Mouse (Mus musculus) lung, adult 2 months (tissue): ENCODE results near the gene Ptprt. TPM values are rescaled to one million over a fixed set of nuclear protein-coding genes. Genes with fewer than 3 reads are reported as not detected.

Experiments
- DNase-seq: peaks from one replicate; pipeline ENCODE4 v3.0.0; 2022
- H3K4me1 ChIP-seq: fragments of 200-500 bp; 2 replicates; pipeline ENCODE4 v1.6.1; 2011; ENCODE audit warnings: low read length; ENCODE audit not compliant: control insufficient read depth, insufficient read depth
- H3K4me3 ChIP-seq: fragments of 200-500 bp; replicated peaks from 2 replicates; pipeline ENCODE3; 2011; ENCODE audit warnings: low read depth, mild to moderate bottlenecking, control low read depth, low read length; ENCODE audit errors: extremely low read depth
- CTCF ChIP-seq: fragments of 200-500 bp; IDR thresholded peaks from 2 replicates; pipeline ENCODE4 v1.5.1; 2011; ENCODE audit warnings: mild to moderate bottlenecking, low read length, control low read depth; ENCODE audit not compliant: insufficient read depth
- POLR2A ChIP-seq: fragments of 200-500 bp; IDR thresholded peaks from 2 replicates; pipeline ENCODE4 v1.6.1; 2011; ENCODE audit warnings: low read depth, mild to moderate bottlenecking, control low read depth, low read length, borderline replicate concordance; ENCODE audit errors: extremely low read depth
- WGBS: fragments of 180-500 bp; shearing (Covaris S2); methylation state at CpG from one replicate; pipeline ENCODE4 v1.1.7; 2018; 5-methylcytosine and 5-hydroxymethylcytosine counted together
- polyA plus RNA-seq: library from polyadenylated mRNA; depleted of rRNA; stranded (reverse); fragments of >200 nt; gene quantifications from 2 replicates; pipeline ENCODE4 v1.2.3, GENCODE M21; 2012

Gene Ptprt
- polyA plus RNA-seq, 1 experiment: 2.7 TPM

GRCm38 (mm10) chr2:161668302-161668986, 992.5 kb downstream of the Ptprt start:
- no peaks in the 10 kb centered on the region for H3K4me1 ChIP-seq
- 74% methylated on average over 12 of the region's 12 CpGs for WGBS
- no peak overlapping the region for H3K4me3 ChIP-seq
- no peak for DNase-seq
- TF ChIP-seq CTCF: no peak
- TF ChIP-seq POLR2A: no peak

GRCm38 (mm10) chr2:161661912-161662311, 999.0 kb downstream of the Ptprt start:
- Histone ChIP-seq H3K4me1 (no peaks in the 10 kb centered on the region), H3K4me3 (no peak overlapping the region)
- no peak for DNase-seq
- WGBS: 15% methylated on average over 5 of the region's 5 CpGs
- no peak for TF ChIP-seq CTCF

GRCm38 (mm10) chr2:161660827-161661226, 1000.1 kb downstream of the Ptprt start:
- no peak for DNase-seq
- TF ChIP-seq CTCF (no peak), POLR2A (no peak)
- Histone ChIP-seq H3K4me1 (no peaks in the 10 kb centered on the region), H3K4me3 (no peak overlapping the region)
- WGBS: 12% methylated on average over 4 of the region's 4 CpGs

- WGBS: 86% methylated on average over 4 of the region's 4 CpGs
- DNase-seq: no peak
- no peak for TF ChIP-seq POLR2A
- no peak for TF ChIP-seq CTCF
- Histone ChIP-seq H3K4me3 (no peak overlapping the region), H3K4me1 (no peaks in the 10 kb centered on the region)
Measured at GRCm38 (mm10) chr2:161657046-161657445, 1003.9 kb downstream of the Ptprt start.

GRCm38 (mm10) chr2:161656632-161657031, 1004.3 kb downstream of the Ptprt start:
- Histone ChIP-seq H3K4me1 (no peaks in the 10 kb centered on the region), H3K4me3 (no peak overlapping the region)
- WGBS: 89% methylated on average over 3 of the region's 3 CpGs
- TF ChIP-seq CTCF (no peak), POLR2A (no peak)
- DNase-seq: no peak

GRCm38 (mm10) chr2:161640805-161641204, 1020.1 kb downstream of the Ptprt start:
- TF ChIP-seq POLR2A (no peak), CTCF (no peak)
- Histone ChIP-seq H3K4me1 (no peaks in the 10 kb centered on the region), H3K4me3 (no peak overlapping the region)
- DNase-seq: no peak
- 87% methylated on average over 2 of the region's 2 CpGs for WGBS

GRCm38 (mm10) chr2:161634084-161634483, 1026.9 kb downstream of the Ptprt start:
- TF ChIP-seq POLR2A: no peak
- TF ChIP-seq CTCF: no peak
- DNase-seq: no peak
- 81% methylated on average over 2 of the region's 2 CpGs for WGBS
- Histone ChIP-seq H3K4me1 (no peaks in the 10 kb centered on the region), H3K4me3 (no peak overlapping the region)

GRCm38 (mm10) chr2:161625896-161626295, 1035.1 kb downstream of the Ptprt start:
- Histone ChIP-seq H3K4me3 (no peak overlapping the region), H3K4me1 (no peaks in the 10 kb centered on the region)
- DNase-seq: no peak
- WGBS: 83% methylated on average over 1 of the region's 1 CpGs
- TF ChIP-seq CTCF (no peak), POLR2A (no peak)

- 68% methylated on average over 4 of the region's 4 CpGs for WGBS
- H3K4me3 ChIP-seq: no peak overlapping the region
- TF ChIP-seq POLR2A (no peak), CTCF (no peak)
- H3K4me1 ChIP-seq: no peaks in the 10 kb centered on the region
- no peak for DNase-seq
Measured at GRCm38 (mm10) chr2:161608401-161608800, 1052.5 kb downstream of the Ptprt start.

GRCm38 (mm10) chr2:161607372-161607771, 1053.6 kb downstream of the Ptprt start:
- no peak for DNase-seq
- WGBS: 76% methylated on average over 4 of the region's 4 CpGs
- Histone ChIP-seq H3K4me1 (no peaks in the 10 kb centered on the region), H3K4me3 (no peak overlapping the region)
- TF ChIP-seq CTCF: no peak
- TF ChIP-seq POLR2A: no peak
